Mouse (Mus musculus): Measurements from ENCODE around the gene Gm20914. TPM values are rescaled to one million over a fixed set of nuclear protein-coding genes. Genes with fewer than 3 reads are reported as not detected.
"Not testable (repeated sequence)": the region's sequence is repeated elsewhere in the genome, so short reads cannot be mapped to it uniquely, and the experiment has no call there.

Gm20914 gene
- total RNA-seq (2014; fragmentation: Nextera tagmentation) (not detected in 2 replicates), total RNA-seq (2017) (not detected in 2 replicates)

DNA sequence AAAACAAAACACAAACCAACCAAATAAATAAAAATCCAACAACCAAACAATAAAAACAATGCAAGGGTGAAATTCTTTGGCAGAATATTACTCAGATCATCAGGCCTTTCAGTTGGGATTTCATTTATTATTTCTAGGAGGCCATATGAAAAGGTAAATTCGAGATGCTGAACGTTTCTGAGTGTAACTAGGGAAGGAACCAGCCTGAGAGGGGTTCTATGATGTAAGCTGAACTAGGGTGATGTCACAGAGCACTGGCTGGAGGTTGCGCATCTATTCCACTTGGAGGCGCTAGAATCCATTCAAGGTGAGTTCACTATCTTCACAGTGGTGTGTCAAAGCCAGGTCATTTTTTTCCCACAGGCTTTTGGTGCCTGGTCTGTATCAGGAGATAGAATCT, at the start of gene Gm20914:
TSS of gene Gm20914 (plus strand) at position 301 of the 400 bp plus-strand sequence.
- not testable (repeated sequence) for ATAC-seq (replicated peaks; ENCODE audit: low FRiP score, low TSS enrichment, poor library complexity, severe bottlenecking)

Other genes starting within 250 kb of the Gm20914 start
- not detected in 2 replicates for gene Gm21854, start 69.0 kb upstream of the Gm20914 start, total RNA-seq (2014; fragmentation: Nextera tagmentation)
- not detected in 2 replicates for gene Gm21854, start 69.0 kb upstream of the Gm20914 start, total RNA-seq (2017)
- not detected in 2 replicates for gene Gm28171, start 67.4 kb downstream of the Gm20914 start, total RNA-seq (2014; fragmentation: Nextera tagmentation)
- gene Gm28171, start 67.4 kb downstream of the Gm20914 start, total RNA-seq (2017) = not detected in 2 replicates
- not detected in 2 replicates for gene Gm21778, start 216.5 kb downstream of the Gm20914 start, total RNA-seq (2014; fragmentation: Nextera tagmentation)
- not detected in 2 replicates for gene Gm21778, start 216.5 kb downstream of the Gm20914 start, total RNA-seq (2017)